Mouse (Mus musculus): ENCODE measurements around the gene Gm10198. TPM values are rescaled to one million over a fixed set of nuclear protein-coding genes. Genes with fewer than 3 reads are reported as not detected.

The Gm10198 gene
- polyA plus RNA-seq, 1 experiment from 2014 or later = not detected

GRCm38 (mm10) chr13:111624115-111624514 is 31.5 kb downstream of the Gm10198 start:
- no peaks in the 10 kb centered on the region for H3K36me3 ChIP-seq (ENCODE audit: control insufficient read depth, insufficient read depth)
- ATAC-seq = no peak
- no peaks in the 10 kb centered on the region for H3K4me1 ChIP-seq (replicated peaks; ENCODE audit: control insufficient read depth, insufficient read depth, low read length)
- no peak overlapping the region for H3K9ac ChIP-seq (replicated peaks; ENCODE audit: low read depth, low read length)
- no peak overlapping the region for H3K4me2 ChIP-seq (ENCODE audit: low read length)
- no peaks in the 10 kb centered on the region for H3K9me3 ChIP-seq (ENCODE audit: control insufficient read depth, low read length)
- no peak overlapping the region for H3K27ac ChIP-seq (ENCODE audit: low read length)
- WGBS = 56% methylated on average over 6 of the region's 6 CpGs
- no peaks in the 10 kb centered on the region for H3K27me3 ChIP-seq (replicated peaks; ENCODE audit: control insufficient read depth, insufficient read depth, low read length)
- H3K4me3 ChIP-seq (replicated peaks; ENCODE audit: low read length) = no peak overlapping the region

GRCm38 (mm10) chr13:111634163-111635160 is 41.9 kb downstream of the Gm10198 start:
- Histone ChIP-seq H3K4me3 (replicated peaks; ENCODE audit: low read length) (no peak overlapping the region), H3K4me2 (ENCODE audit: low read length) (no peak overlapping the region), H3K27me3 (replicated peaks; ENCODE audit: control insufficient read depth, insufficient read depth, low read length) (no peaks in the 10 kb centered on the region), H3K27ac (ENCODE audit: low read length) (no peak overlapping the region), H3K4me1 (replicated peaks; ENCODE audit: control insufficient read depth, insufficient read depth, low read length) (no peaks in the 10 kb centered on the region), H3K9ac (replicated peaks; ENCODE audit: low read depth, low read length) (no peak overlapping the region), H3K9me3 (ENCODE audit: control insufficient read depth, low read length) (peaks cover 2% of the 10 kb centered on the region; the same call in 1 of the 2 replicates), H3K36me3 (ENCODE audit: control insufficient read depth, insufficient read depth) (no peaks in the 10 kb centered on the region)
- WGBS = 90% methylated on average over 16 of the region's 16 CpGs
- ATAC-seq = no peak

- H3K4me1 ChIP-seq (replicated peaks; ENCODE audit: control insufficient read depth, insufficient read depth, low read length) = no peaks in the 10 kb centered on the region
- H3K27ac ChIP-seq (ENCODE audit: low read length) = no peak overlapping the region
- peaks cover 2% of the 10 kb centered on the region; the same call in 1 of the 2 replicates for H3K9me3 ChIP-seq (ENCODE audit: control insufficient read depth, low read length)
- WGBS = 70% methylated on average over 6 of the region's 6 CpGs
- H3K27me3 ChIP-seq (replicated peaks; ENCODE audit: control insufficient read depth, insufficient read depth, low read length) = no peaks in the 10 kb centered on the region
- no peak overlapping the region for H3K4me3 ChIP-seq (replicated peaks; ENCODE audit: low read length)
- H3K4me2 ChIP-seq (ENCODE audit: low read length) = no peak overlapping the region
- H3K9ac ChIP-seq (replicated peaks; ENCODE audit: low read depth, low read length) = no peak overlapping the region
- no peak for ATAC-seq
- no peaks in the 10 kb centered on the region for H3K36me3 ChIP-seq (ENCODE audit: control insufficient read depth, insufficient read depth)
Measured at GRCm38 (mm10) chr13:111640319-111640718, 47.7 kb downstream of the Gm10198 start.

Other genes with a start within 250 kb of the Gm10198 start
- 107 and 122 TPM in 2 replicates for gene Gpbp1, start 102.7 kb upstream of the Gm10198 start, polyA plus RNA-seq (2015; fragmentation: Nextera tagmentation; extraction: Ambion mirVana)
- not detected in 2 replicates for gene Gm49496, start 42.8 kb upstream of the Gm10198 start, polyA plus RNA-seq (2015; fragmentation: Nextera tagmentation; extraction: Ambion mirVana)
- gene Mier3, start 88.2 kb downstream of the Gm10198 start, polyA plus RNA-seq (2015; fragmentation: Nextera tagmentation; extraction: Ambion mirVana) = 21.1 and 24.4 TPM in 2 replicates
- gene Map3k1, start 216.2 kb downstream of the Gm10198 start, polyA plus RNA-seq (2015; fragmentation: Nextera tagmentation; extraction: Ambion mirVana) = 10.4 and 10.7 TPM in 2 replicates

Data from forebrain, embryonic 16.5 days (tissue).